Comparison of ENCODE assay signal across 13 mouse cellular contexts in the genomic region with DNA sequence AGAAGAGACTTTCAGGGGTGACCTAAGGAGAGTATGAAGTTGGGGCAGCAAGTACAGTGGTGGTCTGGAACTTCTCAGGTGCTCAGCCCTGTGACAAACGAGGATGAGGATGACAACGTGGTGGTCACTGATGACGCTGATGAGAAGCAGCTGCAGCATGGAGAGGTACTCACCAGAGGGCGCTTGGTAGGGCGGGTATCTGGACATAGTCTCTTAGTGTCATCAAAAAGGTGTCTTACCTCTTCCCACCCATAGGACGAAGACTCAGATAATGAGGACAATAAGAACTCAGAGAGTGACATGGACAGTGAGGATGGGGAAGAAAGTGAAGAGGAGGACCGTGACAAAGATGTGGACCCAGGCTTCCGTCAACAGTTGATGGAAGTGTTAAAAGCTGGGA. TPM values are rescaled to one million over a fixed set of nuclear protein-coding genes. Genes with fewer than 3 reads are reported as not detected.
DNase-seq lines count a peak whose midpoint lies in the region; ATAC-seq and TF ChIP-seq lines count a peak whose summit lies in the region.
"Had no signal": no experiment of that assay in that cellular context is flagged by ENCODE, and none has a peak within 500 bp of the region (broad histone marks: within the 10 kb centered on the region; RNA-seq: fewer than 3 reads in every experiment).

No protein-coding gene starts in this region.

- no peak for TF ChIP-seq POLR2A in kidney, adult 2 months (IDR thresholded peaks at IDR 0.05; ENCODE audit: low read depth, low read length)
- no peak for TF ChIP-seq POLR2A in bone marrow, adult 2 months (IDR thresholded peaks at IDR 0.05; ENCODE audit: borderline replicate concordance, control insufficient read depth, low read depth, low read length)

- no peak overlapping the region for H3K4me2 ChIP-seq in kidney, embryonic 15.5 days
- no peak overlapping the region for H3K4me2 ChIP-seq in midbrain, postnatal 0 days (ENCODE audit: low read depth, low read length, poor library complexity, severe bottlenecking)
- no peak overlapping the region for H3K4me2 ChIP-seq in midbrain, embryonic 14.5 days (ENCODE audit: low read length)
- H3K4me2 ChIP-seq: heart, embryonic 15.5 days had no signal

- H3K4me3 ChIP-seq in kidney, adult 2 months (ENCODE audit: insufficient read depth, low read depth, low read length): no peak overlapping the region
- H3K4me3 ChIP-seq in kidney, embryonic 15.5 days (replicated peaks): no peak overlapping the region
- H3K4me3 ChIP-seq in midbrain, postnatal 0 days (ENCODE audit: low read depth, low read length): no peak overlapping the region
- H3K4me3 ChIP-seq in midbrain, embryonic 14.5 days (replicated peaks; ENCODE audit: low read depth, low read length): no peak overlapping the region
- no peak overlapping the region for H3K4me3 ChIP-seq in bone marrow, adult 2 months (replicated peaks; ENCODE audit: control insufficient read depth, low read depth, low read length)
- H3K4me3 ChIP-seq: heart, embryonic 15.5 days had no signal

- DNase-seq in kidney, adult 2 months: no peak
- DNase-seq in midbrain, postnatal 0 days (ENCODE audit: low spot score): no peak
- no peak for DNase-seq in midbrain, embryonic 14.5 days
- DNase-seq in spleen, adult 18-20 months: no peak
- no peak for DNase-seq in layer of hippocampus, adult 8-10 months (ENCODE audit: low spot score in 2 of 2)
- DNase-seq: cerebellum, adult 11-12 months; gastrocnemius, postnatal 36 days; lung, adult 18-20 months; thymus, adult 2 months had no signal

- 0 out of 2 replicates have a peak, but pooled peaks cover under 1% of the 10 kb centered on the region for H3K4me1 ChIP-seq in kidney, adult 2 months (ENCODE audit: control insufficient read depth, insufficient read depth, low read length)
- H3K4me1 ChIP-seq in kidney, embryonic 15.5 days: peaks cover 7% of the 10 kb centered on the region
- H3K4me1 ChIP-seq in midbrain, postnatal 0 days (ENCODE audit: insufficient read depth, low read length): no peaks in the 10 kb centered on the region; the same call in 1 of the 2 replicates
- peaks cover under 1% of the 10 kb centered on the region; the same call in 1 of the 2 replicates for H3K4me1 ChIP-seq in midbrain, embryonic 14.5 days (ENCODE audit: control insufficient read depth, insufficient read depth, low read length)
- H3K4me1 ChIP-seq in bone marrow, adult 2 months (ENCODE audit: control insufficient read depth, insufficient read depth, low read length): no peaks in the 10 kb centered on the region; the same call in 1 of the 2 replicates

- H3K9ac ChIP-seq in kidney, embryonic 15.5 days: no peak overlapping the region
- no peak overlapping the region for H3K9ac ChIP-seq in midbrain, postnatal 0 days (replicated peaks; ENCODE audit: low read length, poor library complexity, severe bottlenecking)
- no peak overlapping the region for H3K9ac ChIP-seq in midbrain, embryonic 14.5 days (replicated peaks; ENCODE audit: low read length)
- H3K9ac ChIP-seq: heart, embryonic 15.5 days had no signal

- 84% methylated on average over 8 of the region's 8 CpGs for WGBS in kidney, adult 2 months
- WGBS in kidney, embryonic 15.5 days: 83% methylated on average over 8 of the region's 8 CpGs
- 84% methylated on average over 8 of the region's 8 CpGs for WGBS in midbrain, postnatal 0 days
- 87% methylated on average over 8 of the region's 8 CpGs for WGBS in midbrain, embryonic 14.5 days
- 76% methylated on average over 8 of the region's 8 CpGs for WGBS in bone marrow, adult 2 months

- H3K9me3 ChIP-seq in kidney, embryonic 15.5 days (replicated peaks): no peaks in the 10 kb centered on the region
- H3K9me3 ChIP-seq in midbrain, postnatal 0 days (ENCODE audit: low read length): no peaks in the 10 kb centered on the region
- no peaks in the 10 kb centered on the region for H3K9me3 ChIP-seq in midbrain, embryonic 14.5 days (ENCODE audit: control insufficient read depth, low read length)
- H3K9me3 ChIP-seq: heart, embryonic 15.5 days had no signal

- ATAC-seq in kidney, embryonic 15.5 days (replicated peaks; ENCODE audit: low FRiP score): no peak
- no peak for ATAC-seq in midbrain, postnatal 0 days (ENCODE audit: low FRiP score)
- ATAC-seq in midbrain, embryonic 14.5 days (ENCODE audit: low FRiP score, low TSS enrichment): no peak

- H3K27me3 ChIP-seq in kidney, adult 2 months (replicated peaks; ENCODE audit: control insufficient read depth, insufficient read depth, low read length): no peaks in the 10 kb centered on the region
- H3K27me3 ChIP-seq in kidney, embryonic 15.5 days: no peaks in the 10 kb centered on the region
- no peaks in the 10 kb centered on the region for H3K27me3 ChIP-seq in midbrain, postnatal 0 days (ENCODE audit: insufficient read depth, low read length)
- no peaks in the 10 kb centered on the region for H3K27me3 ChIP-seq in midbrain, embryonic 14.5 days (ENCODE audit: control insufficient read depth, insufficient read depth, low read length)
- H3K27me3 ChIP-seq: heart, embryonic 15.5 days had no signal

- no peaks in the 10 kb centered on the region; the same call in 1 of the 2 replicates for H3K36me3 ChIP-seq in kidney, adult 2 months (ENCODE audit: control insufficient read depth, insufficient read depth, low read length)
- peaks cover 100% of the 10 kb centered on the region for H3K36me3 ChIP-seq in kidney, embryonic 15.5 days
- peaks cover 96% of the 10 kb centered on the region for H3K36me3 ChIP-seq in midbrain, postnatal 0 days (ENCODE audit: insufficient read depth, low read length)
- peaks cover 100% of the 10 kb centered on the region for H3K36me3 ChIP-seq in midbrain, embryonic 14.5 days (ENCODE audit: control insufficient read depth, insufficient read depth, low read length)

- TF ChIP-seq CTCF in kidney, adult 2 months (conservative IDR thresholded peaks at IDR 0.05; ENCODE audit: insufficient read depth, insufficient read length, low read depth, low read length): 0 out of 2 replicates have a peak, but pooled peaks have one; percentile 14
- peak; percentile 43 for TF ChIP-seq CTCF in midbrain, postnatal 0 days (IDR thresholded peaks at IDR 0.05)
- peak; percentile 20; the same call in 1 of the 2 replicates for TF ChIP-seq CTCF in bone marrow, adult 2 months (IDR thresholded peaks at IDR 0.05; ENCODE audit: control insufficient read depth, insufficient read depth, low read length)

- no peak overlapping the region for H3K27ac ChIP-seq in kidney, adult 2 months (ENCODE audit: insufficient read depth, low read depth, low read length)
- no peak overlapping the region for H3K27ac ChIP-seq in kidney, embryonic 15.5 days
- H3K27ac ChIP-seq in midbrain, postnatal 0 days (ENCODE audit: low read depth, low read length): no peak overlapping the region
- H3K27ac ChIP-seq in midbrain, embryonic 14.5 days (replicated peaks; ENCODE audit: low read depth, low read length): no peak overlapping the region
- H3K27ac ChIP-seq in bone marrow, adult 2 months (ENCODE audit: control insufficient read depth, insufficient read depth, low read depth, low read length, poor library complexity): no peak overlapping the region
- H3K27ac ChIP-seq: heart, embryonic 15.5 days had no signal

RNA-seq across cellular contexts. Expression of gene Mybbp1a, which starts 6.3 kb away (rescaled TPM):
- 27.0 and 28.6 TPM in 2 replicates for polyA plus RNA-seq in kidney, adult 2 months (2012; rRNA removed)
- 162 and 184 TPM in 2 replicates for polyA plus RNA-seq in kidney, embryonic 15.5 days (2015; fragmentation: Nextera tagmentation; extraction: Ambion mirVana)
- total RNA-seq in midbrain, postnatal 0 days (2014; rRNA removed): 25.9 and 30.7 TPM in 2 replicates
- 50.0 and 50.4 TPM in 2 replicates for polyA plus RNA-seq in midbrain, postnatal 0 days (2015; fragmentation: Nextera tagmentation; extraction: Ambion mirVana)
- 52.0 and 66.0 TPM in 2 replicates for polyA plus RNA-seq in midbrain, embryonic 14.5 days (2014; fragmentation: Nextera tagmentation; extraction: Ambion mirVana)
- polyA plus RNA-seq in bone marrow, adult 2 months (2011; ENCODE audit: insufficient read depth, insufficient read length, low replicate concordance, missing spikeins): 40.0 and 68.3 TPM in 2 replicates
- 10 to 100 TPM; 55.2 to 64.5 (median 57.8) TPM for total RNA-seq in layer of hippocampus, adult 8-10 months (2022)

RNA-seq across cellular contexts. Expression of gene Ggt6, which starts 12.1 kb away (rescaled TPM):
- 24.3 and 29.3 TPM in 2 replicates for polyA plus RNA-seq in kidney, adult 2 months (2012; rRNA removed)
- polyA plus RNA-seq in kidney, embryonic 15.5 days (2015; fragmentation: Nextera tagmentation; extraction: Ambion mirVana): 0.87 and 0.95 TPM in 2 replicates
- 1.4 TPM in 1 of 2 replicates, not detected in the other for total RNA-seq in midbrain, postnatal 0 days (2014; rRNA removed)
- polyA plus RNA-seq in midbrain, postnatal 0 days (2015; fragmentation: Nextera tagmentation; extraction: Ambion mirVana): not detected in 2 replicates
- not detected in 2 replicates for polyA plus RNA-seq in midbrain, embryonic 14.5 days (2014; fragmentation: Nextera tagmentation; extraction: Ambion mirVana)
- polyA plus RNA-seq in bone marrow, adult 2 months (2011; ENCODE audit: insufficient read depth, insufficient read length, low replicate concordance, missing spikeins): not detected in 2 replicates
- under 1 TPM in 1 of 4 experiments, not detected in 3; 0.23 TPM for total RNA-seq in layer of hippocampus, adult 8-10 months (2022)
- total RNA-seq: layer of hippocampus, postnatal 14 days had no signal
- polyA plus RNA-seq: heart, embryonic 15.5 days had no signal

RNA-seq across cellular contexts. Expression of gene Smtnl2, which starts 36.0 kb away (rescaled TPM):
- 20.3 and 22.1 TPM in 2 replicates for polyA plus RNA-seq in kidney, adult 2 months (2012; rRNA removed)
- polyA plus RNA-seq in kidney, embryonic 15.5 days (2015; fragmentation: Nextera tagmentation; extraction: Ambion mirVana): 109 and 111 TPM in 2 replicates
- 18.0 and 18.6 TPM in 2 replicates for total RNA-seq in midbrain, postnatal 0 days (2014; rRNA removed)
- polyA plus RNA-seq in midbrain, postnatal 0 days (2015; fragmentation: Nextera tagmentation; extraction: Ambion mirVana): 11.0 and 13.3 TPM in 2 replicates
- 2.9 and 4.5 TPM in 2 replicates for polyA plus RNA-seq in midbrain, embryonic 14.5 days (2014; fragmentation: Nextera tagmentation; extraction: Ambion mirVana)
- polyA plus RNA-seq in bone marrow, adult 2 months (2011; ENCODE audit: insufficient read depth, insufficient read length, low replicate concordance, missing spikeins): 5.6 TPM in 1 of 2 replicates, not detected in the other
- 1 to 10 TPM; 1.3 to 3.9 (median 2.0) TPM for total RNA-seq in layer of hippocampus, adult 8-10 months (2022)

RNA-seq across cellular contexts. Expression of gene Spns2, which starts 42.2 kb away (rescaled TPM):
- 102 TPM in 2 replicates for polyA plus RNA-seq in kidney, adult 2 months (2012; rRNA removed)
- 2.9 and 3.4 TPM in 2 replicates for polyA plus RNA-seq in kidney, embryonic 15.5 days (2015; fragmentation: Nextera tagmentation; extraction: Ambion mirVana)
- total RNA-seq in midbrain, postnatal 0 days (2014; rRNA removed): 46.2 and 56.8 TPM in 2 replicates
- polyA plus RNA-seq in midbrain, postnatal 0 days (2015; fragmentation: Nextera tagmentation; extraction: Ambion mirVana): 7.7 TPM in 2 replicates
- polyA plus RNA-seq in midbrain, embryonic 14.5 days (2014; fragmentation: Nextera tagmentation; extraction: Ambion mirVana): 12.6 TPM in 2 replicates
- 6.3 and 10.7 TPM in 2 replicates for polyA plus RNA-seq in bone marrow, adult 2 months (2011; ENCODE audit: insufficient read depth, insufficient read length, low replicate concordance, missing spikeins)
- total RNA-seq in layer of hippocampus, adult 8-10 months (2022): 100 to 1,000 TPM in 1 of 4 experiments, 10 to 100 TPM in 3; 84.0 to 104 (median 92.3) TPM

Comparison
In these comparisons a context has a peak if more than half of its experiments do, and no peak if none do; other contexts are left out.
1. RNA of gene Ggt6, which starts 12.1 kb away (polyA plus RNA-seq): 24.3 to 29.3 TPM in kidney, adult 2 months; 0.87 to 0.95 TPM in kidney, embryonic 15.5 days, not detected in midbrain, postnatal 0 days, not detected in midbrain, embryonic 14.5 days and not detected in bone marrow, adult 2 months; every median in the first group is over 10 times any median in the second.
2. Peak in every context shown above with its lines, with median percentiles within 50 percentile points of each other: CTCF ChIP-seq.